Comparison of ENCODE assay signal across 13 mouse cellular contexts in the genomic region with DNA sequence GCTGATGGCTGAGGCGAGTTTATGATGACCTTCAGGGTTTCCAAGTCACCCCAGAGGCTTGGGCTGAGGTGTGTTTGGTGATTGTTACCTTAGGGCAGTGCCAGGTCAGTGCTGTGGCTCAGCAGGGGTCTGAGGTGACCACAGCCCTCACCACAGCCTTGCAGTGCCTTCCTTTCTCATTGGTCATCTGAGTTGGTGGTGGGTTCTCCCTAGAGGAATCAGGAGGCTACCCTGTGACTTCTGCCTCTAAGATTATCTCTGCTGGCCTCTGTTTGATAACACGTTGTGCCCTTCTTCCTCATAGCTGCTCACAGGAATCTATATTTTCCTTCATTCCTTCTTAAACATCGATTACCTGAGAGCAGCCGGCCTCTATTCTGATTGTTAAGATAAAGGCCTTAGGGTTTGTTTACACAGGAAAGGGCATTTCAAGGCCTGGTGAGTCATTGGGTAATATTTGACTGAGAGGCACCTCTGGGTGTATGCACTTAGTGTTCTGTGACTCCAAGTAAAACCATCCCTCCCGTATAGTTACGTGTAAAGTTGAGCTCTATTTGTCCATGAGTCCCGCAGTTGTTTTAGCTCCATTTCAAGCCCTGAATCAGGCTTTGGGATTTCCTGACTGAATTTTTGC. TPM values are rescaled to one million over a fixed set of nuclear protein-coding genes. Genes with fewer than 3 reads are reported as not detected.
DNase-seq lines count a peak whose midpoint lies in the region; ATAC-seq and TF ChIP-seq lines count a peak whose summit lies in the region.
"Had no signal": no experiment of that assay in that cellular context is flagged by ENCODE, and none has a peak within 500 bp of the region (broad histone marks: within the 10 kb centered on the region; RNA-seq: fewer than 3 reads in every experiment).

No protein-coding gene starts in this region.

- H3K4me3 ChIP-seq in lung, embryonic 16.5 days (ENCODE audit: low read length), result no peak overlapping the region
- no peak overlapping the region for H3K4me3 ChIP-seq in intestine, embryonic 16.5 days (ENCODE audit: low read length)
- H3K4me3 ChIP-seq in stomach, postnatal 0 days (ENCODE audit: low read depth, low read length), result no peak overlapping the region
- H3K4me3 ChIP-seq: forebrain, embryonic 13.5 days; limb, embryonic 12.5 days; midbrain, embryonic 13.5 days had no signal

- no peak overlapping the region for H3K4me2 ChIP-seq in lung, embryonic 16.5 days (ENCODE audit: low read depth, low read length)
- H3K4me2 ChIP-seq in intestine, embryonic 16.5 days (ENCODE audit: low read depth, low read length), result peak overlapping the region; percentile 38
- H3K4me2 ChIP-seq in stomach, postnatal 0 days (replicated peaks; ENCODE audit: low read depth), result no peak overlapping the region
- H3K4me2 ChIP-seq: forebrain, embryonic 13.5 days; limb, embryonic 12.5 days; midbrain, embryonic 13.5 days had no signal

- H3K4me1 ChIP-seq in lung, embryonic 16.5 days (replicated peaks; ENCODE audit: control insufficient read depth, insufficient read depth, low read length), result peaks cover 26% of the 10 kb centered on the region
- peaks cover 26% of the 10 kb centered on the region for H3K4me1 ChIP-seq in intestine, embryonic 16.5 days (ENCODE audit: control insufficient read depth, insufficient read depth, low read length)
- no peaks in the 10 kb centered on the region; the same call in 1 of the 2 replicates for H3K4me1 ChIP-seq in stomach, postnatal 0 days (replicated peaks; ENCODE audit: control insufficient read depth, insufficient read depth)

- ATAC-seq in lung, embryonic 16.5 days (ENCODE audit: low read depth), result no peak
- ATAC-seq in intestine, embryonic 16.5 days, result peak; percentile 96
- ATAC-seq in stomach, postnatal 0 days (ENCODE audit: low FRiP score, low TSS enrichment), result peak; percentile 95
- ATAC-seq: forebrain, embryonic 13.5 days; hindbrain, postnatal 0 days; midbrain, embryonic 13.5 days had no signal

- peak overlapping the region; percentile 32; the same call in 1 of the 2 replicates for H3K9ac ChIP-seq in lung, embryonic 16.5 days (ENCODE audit: low read length)
- H3K9ac ChIP-seq in intestine, embryonic 16.5 days (ENCODE audit: low read depth, low read length), result 0 out of 2 replicates have a peak overlapping the region, but pooled peaks have one; percentile 6
- no peak overlapping the region for H3K9ac ChIP-seq in stomach, postnatal 0 days (ENCODE audit: low read length)
- H3K9ac ChIP-seq: forebrain, embryonic 13.5 days; limb, embryonic 12.5 days; midbrain, embryonic 13.5 days had no signal

- 47% methylated on average over 7 of the region's 7 CpGs for WGBS in lung, embryonic 16.5 days
- WGBS in intestine, embryonic 16.5 days, result 38% methylated on average over 7 of the region's 7 CpGs
- 39% methylated on average over 7 of the region's 7 CpGs for WGBS in stomach, postnatal 0 days

- TF ChIP-seq CTCF in stomach, postnatal 0 days (IDR thresholded peaks at IDR 0.05; ENCODE audit: low read depth), result no peak

- no peak for DNase-seq in lung, postnatal 10 days
- DNase-seq in kidney, postnatal 36 days, result peak; percentile 44 to 75
- peak; percentile 57 for DNase-seq in stomach, postnatal 0 days (ENCODE audit: low spot score)
- no peak for DNase-seq in spleen, postnatal 10 days (ENCODE audit: low spot score in 2 of 2)
- DNase-seq in ovary, postnatal 36 days (ENCODE audit: low spot score), result no peak
- DNase-seq: cerebellum, adult 8-10 months; gastrocnemius, postnatal 25 days had no signal

- no peak for TF ChIP-seq EP300 in stomach, postnatal 0 days (optimal IDR thresholded peaks at IDR 0.05)

- H3K9me3 ChIP-seq in lung, embryonic 16.5 days (ENCODE audit: control insufficient read depth, low read length), result no peaks in the 10 kb centered on the region
- H3K9me3 ChIP-seq in intestine, embryonic 16.5 days (ENCODE audit: control insufficient read depth, low read length), result no peaks in the 10 kb centered on the region
- H3K9me3 ChIP-seq in stomach, postnatal 0 days (ENCODE audit: control insufficient read depth, low read length), result no peaks in the 10 kb centered on the region
- H3K9me3 ChIP-seq: forebrain, embryonic 13.5 days; limb, embryonic 12.5 days; midbrain, embryonic 13.5 days had no signal

- H3K27me3 ChIP-seq in lung, embryonic 16.5 days (ENCODE audit: control insufficient read depth, insufficient read depth, low read depth, low read length), result no peaks in the 10 kb centered on the region
- no peaks in the 10 kb centered on the region for H3K27me3 ChIP-seq in intestine, embryonic 16.5 days (replicated peaks; ENCODE audit: control insufficient read depth, insufficient read depth, low read length)
- no peaks in the 10 kb centered on the region for H3K27me3 ChIP-seq in stomach, postnatal 0 days (ENCODE audit: control insufficient read depth, insufficient read depth, low read length)
- H3K27me3 ChIP-seq: forebrain, embryonic 13.5 days; limb, embryonic 12.5 days; midbrain, embryonic 13.5 days had no signal

- peak overlapping the region; percentile 48 for H3K27ac ChIP-seq in lung, embryonic 16.5 days (ENCODE audit: low read length)
- H3K27ac ChIP-seq in intestine, embryonic 16.5 days (ENCODE audit: low read length), result peak overlapping the region; percentile 90
- H3K27ac ChIP-seq in stomach, postnatal 0 days (replicated peaks), result peak overlapping the region; percentile 67; the same call in 1 of the 2 replicates
- H3K27ac ChIP-seq: forebrain, embryonic 13.5 days; hindbrain, postnatal 0 days; limb, embryonic 12.5 days; midbrain, embryonic 13.5 days had no signal

- peaks cover 38% of the 10 kb centered on the region for H3K36me3 ChIP-seq in lung, embryonic 16.5 days (ENCODE audit: control insufficient read depth, insufficient read depth, low read length)
- H3K36me3 ChIP-seq in intestine, embryonic 16.5 days (ENCODE audit: control insufficient read depth, insufficient read depth, low read length), result peaks cover 16% of the 10 kb centered on the region
- H3K36me3 ChIP-seq in stomach, postnatal 0 days (ENCODE audit: control insufficient read depth, insufficient read depth, low read length), result no peaks in the 10 kb centered on the region; the same call in 1 of the 2 replicates

RNA-seq across cellular contexts. Expression of gene Zscan2, which starts 5.9 kb away (rescaled TPM):
- polyA plus RNA-seq in lung, embryonic 16.5 days (2015; fragmentation: Nextera tagmentation; extraction: Ambion mirVana), result 1.9 and 2.3 TPM in 2 replicates
- polyA plus RNA-seq in intestine, embryonic 16.5 days (2015; fragmentation: Nextera tagmentation; extraction: Ambion mirVana), result 1.4 TPM in 2 replicates
- polyA plus RNA-seq in stomach, postnatal 0 days (2015; fragmentation: Nextera tagmentation; extraction: Ambion mirVana), result 0.63 and 0.76 TPM in 2 replicates

RNA-seq across cellular contexts. Expression of gene Wdr73, which starts 34.4 kb away (rescaled TPM):
- 32.2 and 35.5 TPM in 2 replicates for polyA plus RNA-seq in lung, embryonic 16.5 days (2015; fragmentation: Nextera tagmentation; extraction: Ambion mirVana)
- 27.8 and 33.4 TPM in 2 replicates for polyA plus RNA-seq in intestine, embryonic 16.5 days (2015; fragmentation: Nextera tagmentation; extraction: Ambion mirVana)
- 16.8 and 16.9 TPM in 2 replicates for polyA plus RNA-seq in stomach, postnatal 0 days (2015; fragmentation: Nextera tagmentation; extraction: Ambion mirVana)

RNA-seq across cellular contexts. Expression of gene Nmb, which starts 38.2 kb away (rescaled TPM):
- polyA plus RNA-seq in lung, embryonic 16.5 days (2015; fragmentation: Nextera tagmentation; extraction: Ambion mirVana), result 9.7 and 9.9 TPM in 2 replicates
- 3.9 and 4.1 TPM in 2 replicates for polyA plus RNA-seq in intestine, embryonic 16.5 days (2015; fragmentation: Nextera tagmentation; extraction: Ambion mirVana)
- polyA plus RNA-seq in stomach, postnatal 0 days (2015; fragmentation: Nextera tagmentation; extraction: Ambion mirVana), result 1.9 and 3.3 TPM in 2 replicates

RNA-seq across cellular contexts. Expression of gene Iqgap1, which starts 40.9 kb away (rescaled TPM):
- 136 and 141 TPM in 2 replicates for polyA plus RNA-seq in lung, embryonic 16.5 days (2015; fragmentation: Nextera tagmentation; extraction: Ambion mirVana)
- polyA plus RNA-seq in intestine, embryonic 16.5 days (2015; fragmentation: Nextera tagmentation; extraction: Ambion mirVana), result 64.3 and 66.2 TPM in 2 replicates
- polyA plus RNA-seq in stomach, postnatal 0 days (2015; fragmentation: Nextera tagmentation; extraction: Ambion mirVana), result 52.8 and 58.0 TPM in 2 replicates

Comparison
In these comparisons a context has a peak if more than half of its experiments do, and no peak if none do; other contexts are left out.
1. DNase-seq: peak in kidney, postnatal 36 days (2 of 2) and stomach, postnatal 0 days (single experiment); none in lung, postnatal 10 days (single experiment), spleen, postnatal 10 days (0 of 2) and ovary, postnatal 36 days (single experiment).
2. Peak in every context shown above with its lines, with median percentiles within 50 percentile points of each other: H3K27ac ChIP-seq.